Mouse (Mus musculus) T-helper 1 cell (primary cell): Measurements from ENCODE around the gene Rgs9.

Experiments used
- in situ Hi-C: fragments of 300-600 bp; cut with MboI, MseI; formaldehyde crosslinking; loops from one replicate; pipeline ENCODE4 v1.15.1; 2025; ENCODE audit warnings: high pct_unique_total_duplicates

Rgs9 gene

GRCm38 (mm10) chr11:109244635-109245360 lies 53.1 kb downstream of the Rgs9 start:
- in situ Hi-C loops = loop anchor here (5.0 kb wide), 3 partner anchors 53 to 343 kb away; partner anchors contain the start of gene Rgs9

- in situ Hi-C loops = no loop called here
Measured at GRCm38 (mm10) chr11:109240126-109240525, 57.8 kb downstream of the Rgs9 start.

GRCm38 (mm10) chr11:109238671-109239070 lies 59.3 kb downstream of the Rgs9 start:
- in situ Hi-C loops = no loop called here

- in situ Hi-C loops = no loop called here
Measured at GRCm38 (mm10) chr11:109237796-109238195, 60.1 kb downstream of the Rgs9 start.

GRCm38 (mm10) chr11:109233627-109234026 lies 64.3 kb downstream of the Rgs9 start:
- in situ Hi-C loops = no loop called here

GRCm38 (mm10) chr11:109232811-109233210 lies 65.1 kb downstream of the Rgs9 start:
- in situ Hi-C loops = no loop called here

GRCm38 (mm10) chr11:109227139-109227538 lies 70.8 kb downstream of the Rgs9 start:
- in situ Hi-C loops = no loop called here

- in situ Hi-C loops = no loop called here
Measured at GRCm38 (mm10) chr11:109221209-109222007, 76.5 kb downstream of the Rgs9 start.

GRCm38 (mm10) chr11:109218722-109219430 lies 79.1 kb downstream of the Rgs9 start:
- in situ Hi-C loops = no loop called here

- in situ Hi-C loops = no loop called here
Measured at GRCm38 (mm10) chr11:109217827-109218536, 79.9 kb downstream of the Rgs9 start.

- in situ Hi-C loops = no loop called here
Measured at GRCm38 (mm10) chr11:109210772-109211171, 87.2 kb downstream of the Rgs9 start.

- in situ Hi-C loops = no loop called here
Measured at GRCm38 (mm10) chr11:109210341-109210740, 87.6 kb downstream of the Rgs9 start.

GRCm38 (mm10) chr11:109206732-109207131 lies 91.2 kb downstream of the Rgs9 start:
- in situ Hi-C loops = no loop called here

- in situ Hi-C loops = no loop called here
Measured at GRCm38 (mm10) chr11:109206028-109206427, 91.9 kb downstream of the Rgs9 start.

- in situ Hi-C loops = loop anchor here (25.0 kb wide), 2 partner anchors 262 to 737 kb away; no protein-coding TSS in a partner anchor
Measured at GRCm38 (mm10) chr11:109199612-109200293, 98.2 kb downstream of the Rgs9 start.

GRCm38 (mm10) chr11:109192673-109193557 lies 105.0 kb downstream of the Rgs9 start:
- in situ Hi-C loops = loop anchor here (25.0 kb wide), 2 partner anchors 256 to 731 kb away; no protein-coding TSS in a partner anchor

GRCm38 (mm10) chr11:109188235-109188634 lies 109.7 kb downstream of the Rgs9 start:
- in situ Hi-C loops = loop anchor here (25.0 kb wide), 2 partner anchors 251 to 726 kb away; no protein-coding TSS in a partner anchor

GRCm38 (mm10) chr11:109187631-109188184 lies 110.2 kb downstream of the Rgs9 start:
- in situ Hi-C loops = loop anchor here (25.0 kb wide), 2 partner anchors 250 to 725 kb away; no protein-coding TSS in a partner anchor

- in situ Hi-C loops = loop anchor here (25.0 kb wide), 2 partner anchors 244 to 719 kb away; no protein-coding TSS in a partner anchor
Measured at GRCm38 (mm10) chr11:109181118-109181517, 116.8 kb downstream of the Rgs9 start.
